Mouse (Mus musculus): Measurements from ENCODE around the gene Ahnak2.
"Not testable (repeated sequence)": the region's sequence is repeated elsewhere in the genome, so short reads cannot be mapped to it uniquely, and the experiment has no call there.

Gene Ahnak2

DNA sequence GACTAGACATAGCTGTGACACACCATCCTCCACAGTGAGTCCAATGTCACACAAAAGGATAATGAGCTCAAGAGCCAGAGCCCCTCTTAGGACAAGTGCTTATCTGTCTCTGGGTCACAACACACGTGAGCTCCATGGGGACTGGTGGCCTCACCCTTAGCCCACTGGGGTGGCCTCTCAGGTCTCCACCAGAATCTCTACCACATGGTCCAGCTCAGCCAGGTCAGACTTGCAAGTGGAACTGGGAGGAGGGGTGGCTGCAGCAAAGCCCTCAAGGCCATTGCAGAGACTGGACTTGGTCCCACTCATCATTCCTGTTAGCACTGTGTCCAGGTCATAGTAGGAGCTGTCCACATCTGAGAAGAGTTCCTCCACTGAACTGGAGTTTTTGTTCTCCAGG, 18.8 kb upstream of the Ahnak2 start:
- in situ Hi-C loops (cut with MboI) = no loop called here

DNA sequence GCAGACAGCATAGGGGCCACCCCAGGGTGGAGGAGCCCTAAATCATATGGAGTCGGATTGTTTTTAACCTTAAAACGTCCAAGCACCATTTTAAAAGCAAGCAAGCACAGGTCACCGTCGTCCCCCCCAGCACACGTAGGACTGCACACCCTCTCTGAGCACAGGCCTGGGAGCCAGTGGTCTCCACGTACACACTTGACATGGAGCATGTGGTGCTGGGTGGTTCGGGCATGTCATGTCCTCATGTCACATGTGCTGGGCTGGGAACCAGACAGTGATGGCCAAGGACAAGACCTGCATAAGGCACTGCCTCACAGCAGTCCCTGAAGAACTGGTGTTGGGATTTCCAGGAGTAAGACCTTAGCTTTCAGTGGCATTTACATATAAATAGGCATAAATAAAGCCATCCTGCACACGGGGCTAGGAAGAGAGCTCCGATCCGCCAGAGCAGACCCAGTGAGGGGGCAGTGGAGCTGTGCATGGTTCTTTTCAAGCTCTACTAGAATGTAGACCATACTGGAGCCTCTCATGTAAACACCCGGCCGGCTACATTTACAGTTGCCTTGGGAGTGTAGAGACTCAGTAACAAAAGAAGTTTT, 18.0 kb upstream of the Ahnak2 start:
- in situ Hi-C loops (cut with MboI) = no loop called here

DNA sequence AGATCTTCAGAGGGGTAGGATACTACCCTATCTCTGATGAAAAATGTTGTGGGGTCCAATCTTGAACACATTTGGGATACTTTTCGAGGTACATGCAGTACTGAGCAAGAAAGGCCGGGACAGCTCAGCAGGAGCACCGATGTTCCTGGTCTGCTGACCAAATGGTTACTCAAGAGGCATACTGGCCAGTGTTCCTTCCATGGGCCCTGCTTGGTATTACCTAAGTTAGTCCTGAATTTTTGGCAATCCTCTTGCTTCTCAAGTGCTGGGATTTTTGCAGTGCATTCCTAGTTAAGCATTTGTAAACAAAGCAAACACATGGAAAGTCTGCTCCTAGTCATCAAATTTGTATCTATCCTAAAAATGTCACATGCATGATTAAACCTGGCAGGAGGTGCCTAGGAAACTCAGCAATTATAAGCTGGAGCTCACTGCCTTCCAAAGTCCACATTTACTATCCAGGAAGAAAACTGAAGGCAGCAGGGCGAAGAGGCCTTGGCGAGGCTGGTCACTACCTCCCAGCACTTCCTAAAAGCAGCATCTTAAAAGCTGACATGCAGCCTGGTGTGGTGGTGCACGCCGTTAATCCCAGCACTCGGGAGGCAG, 16.7 kb upstream of the Ahnak2 start:
- in situ Hi-C loops (cut with MboI) = no loop called here

DNA sequence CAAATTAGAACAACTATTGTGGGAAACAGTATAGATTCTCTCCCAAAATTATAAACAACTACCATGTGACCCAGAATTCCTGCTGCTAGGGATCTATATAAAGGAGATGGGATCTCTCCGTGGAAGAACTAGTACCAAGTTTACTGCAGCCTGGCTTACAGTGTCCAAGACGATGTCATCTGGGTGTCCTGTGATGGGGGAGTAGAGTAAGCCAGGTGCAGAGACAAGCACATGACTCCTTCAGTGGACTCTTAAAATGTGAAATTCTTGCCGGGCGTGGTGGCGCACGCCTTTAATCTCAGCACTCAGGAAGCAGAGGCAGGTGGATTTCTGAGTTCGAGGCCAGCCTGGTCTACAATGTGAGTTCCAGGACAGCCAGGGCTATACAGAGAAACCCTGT, 14.4 kb upstream of the Ahnak2 start:
- in situ Hi-C loops (cut with MboI) = not testable (repeated sequence)

DNA sequence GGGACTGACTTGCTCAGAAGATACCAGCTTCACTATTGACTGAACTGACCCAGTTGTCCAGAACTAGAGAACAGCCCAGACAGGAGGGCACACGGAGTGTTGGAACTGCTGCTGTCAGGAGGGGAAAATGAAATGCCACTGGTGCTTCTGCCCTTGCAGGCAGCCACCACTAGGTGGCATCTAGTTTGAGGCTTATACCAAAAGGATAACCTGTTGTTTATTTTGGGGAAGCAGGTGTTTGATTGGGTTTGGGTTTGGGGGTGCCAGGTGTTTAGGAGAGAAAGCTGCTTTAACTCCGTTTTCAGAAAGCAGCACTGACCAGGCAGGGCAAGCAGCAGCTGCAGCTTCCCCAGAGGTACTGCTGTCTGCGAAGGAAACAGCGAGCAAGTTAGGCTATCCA, 13.8 kb upstream of the Ahnak2 start:
- in situ Hi-C loops (cut with MboI) = no loop called here

DNA sequence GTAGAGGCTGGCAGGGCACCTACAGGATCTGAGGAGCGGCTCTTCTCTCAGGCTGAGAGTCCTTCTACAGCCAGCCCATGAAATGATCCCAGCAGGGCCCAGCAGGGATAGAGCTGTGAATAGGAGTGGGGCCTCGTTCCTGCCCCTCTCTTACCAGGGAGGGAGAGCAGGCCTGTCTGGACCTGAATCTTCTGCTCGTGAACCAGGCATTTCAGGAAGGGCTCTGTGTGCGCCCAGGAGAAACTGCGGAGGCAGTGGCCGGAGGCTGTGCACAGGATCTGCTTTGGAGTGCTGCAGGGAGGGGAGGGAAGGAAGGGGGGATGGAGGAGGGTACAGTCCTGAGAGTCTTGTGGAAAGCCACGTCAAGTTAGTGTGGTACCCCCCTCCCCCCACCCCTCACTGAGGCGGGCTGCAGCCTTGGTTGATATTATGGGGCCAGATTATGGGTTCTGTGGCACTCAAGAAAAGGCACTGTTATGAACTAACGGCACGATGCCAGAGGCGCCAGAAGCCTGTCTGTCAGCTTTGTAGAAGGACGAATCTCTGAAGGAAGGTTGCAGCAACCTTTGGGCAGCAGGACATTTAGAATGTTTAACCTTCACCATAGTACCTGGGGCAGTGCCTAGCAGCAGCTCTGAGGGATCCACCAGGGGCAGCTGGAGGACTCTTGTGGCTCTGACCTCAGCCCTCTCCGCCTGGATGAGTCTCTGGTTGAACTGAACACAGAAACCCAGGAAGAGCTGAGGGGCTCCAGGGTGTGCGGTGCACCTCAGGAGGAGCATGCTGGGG, 12.4 kb upstream of the Ahnak2 start:
- in situ Hi-C loops (cut with MboI) = no loop called here

DNA sequence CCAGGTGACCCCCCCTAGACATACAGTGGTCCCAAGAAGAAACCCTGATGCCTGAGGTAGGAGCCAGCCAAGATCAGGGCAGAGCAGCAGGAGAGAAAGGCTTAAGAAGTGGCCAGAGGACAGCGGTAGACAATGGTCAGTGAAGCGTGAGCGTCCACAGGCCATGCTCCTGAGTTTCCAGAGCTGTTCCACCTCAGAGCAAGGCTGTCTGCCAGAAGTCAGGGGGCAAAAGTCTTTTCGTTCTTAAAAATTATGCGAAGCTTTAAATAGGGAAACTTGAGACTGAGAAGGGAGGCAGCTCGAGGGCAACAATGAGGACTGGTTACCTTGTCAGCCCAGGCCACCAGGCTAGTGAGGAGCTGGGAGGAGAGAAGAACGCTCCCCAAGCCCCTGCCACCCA, 10.9 kb upstream of the Ahnak2 start:
- in situ Hi-C loops (cut with MboI) = no loop called here

DNA sequence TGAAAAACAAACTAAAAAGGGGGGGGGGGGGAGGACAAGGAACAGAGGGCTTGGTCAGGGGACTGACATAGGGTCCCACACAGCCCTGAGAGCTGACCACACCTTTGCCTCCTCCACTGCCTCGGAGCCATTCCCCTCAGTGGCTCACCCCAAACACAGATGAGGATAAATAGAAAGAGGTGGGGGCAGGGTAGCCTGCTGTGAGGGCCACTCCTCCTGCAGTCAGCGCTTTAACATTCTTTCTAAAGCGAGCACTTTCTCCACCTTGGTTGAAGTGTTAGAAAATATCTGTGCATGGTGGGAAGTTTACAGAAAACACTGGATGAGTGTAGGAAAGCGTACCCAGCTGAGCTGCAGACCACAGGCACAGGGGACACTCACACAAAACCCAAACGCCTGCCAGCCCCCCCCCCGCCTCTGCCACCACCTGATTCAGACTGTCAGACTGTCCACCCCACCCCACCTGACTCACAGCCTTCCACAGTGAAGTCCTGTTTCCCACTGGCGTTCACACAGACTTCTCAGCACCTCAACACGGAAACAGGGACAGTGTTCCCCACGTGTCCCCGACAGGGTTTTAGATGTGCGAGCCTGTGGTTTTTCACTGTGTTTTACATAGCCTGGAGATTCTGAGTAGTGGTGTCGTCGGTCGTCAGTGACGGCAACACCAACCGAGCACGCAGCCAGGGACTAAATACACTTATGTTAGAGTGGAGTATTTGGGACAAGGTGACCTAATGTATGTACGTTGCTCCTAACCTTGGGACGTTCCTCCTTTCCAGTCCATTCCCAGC, 7.8 kb upstream of the Ahnak2 start:
- in situ Hi-C loops (cut with MboI) = no loop called here

DNA sequence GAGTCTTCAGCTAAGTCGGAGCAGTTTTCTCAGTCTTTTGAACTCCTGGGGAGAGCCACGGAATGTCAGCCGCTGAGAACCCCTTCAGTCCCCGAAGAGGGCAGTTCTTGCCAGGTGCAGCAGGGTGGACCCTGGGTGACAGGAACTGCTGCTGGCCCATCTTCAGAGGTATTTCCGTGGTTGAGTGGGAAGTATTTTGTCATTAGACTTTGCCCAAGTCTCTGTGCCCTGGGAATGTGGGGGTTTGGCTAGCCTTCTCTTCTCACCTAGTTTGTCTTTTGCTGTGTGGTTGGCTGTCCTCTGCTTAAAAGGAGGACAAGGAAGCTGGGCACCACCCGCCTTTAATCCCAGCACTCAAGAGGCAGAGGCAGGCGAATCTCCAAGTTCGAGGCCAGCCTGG, 7.2 kb upstream of the Ahnak2 start:
- in situ Hi-C loops (cut with MboI) = no loop called here

DNA sequence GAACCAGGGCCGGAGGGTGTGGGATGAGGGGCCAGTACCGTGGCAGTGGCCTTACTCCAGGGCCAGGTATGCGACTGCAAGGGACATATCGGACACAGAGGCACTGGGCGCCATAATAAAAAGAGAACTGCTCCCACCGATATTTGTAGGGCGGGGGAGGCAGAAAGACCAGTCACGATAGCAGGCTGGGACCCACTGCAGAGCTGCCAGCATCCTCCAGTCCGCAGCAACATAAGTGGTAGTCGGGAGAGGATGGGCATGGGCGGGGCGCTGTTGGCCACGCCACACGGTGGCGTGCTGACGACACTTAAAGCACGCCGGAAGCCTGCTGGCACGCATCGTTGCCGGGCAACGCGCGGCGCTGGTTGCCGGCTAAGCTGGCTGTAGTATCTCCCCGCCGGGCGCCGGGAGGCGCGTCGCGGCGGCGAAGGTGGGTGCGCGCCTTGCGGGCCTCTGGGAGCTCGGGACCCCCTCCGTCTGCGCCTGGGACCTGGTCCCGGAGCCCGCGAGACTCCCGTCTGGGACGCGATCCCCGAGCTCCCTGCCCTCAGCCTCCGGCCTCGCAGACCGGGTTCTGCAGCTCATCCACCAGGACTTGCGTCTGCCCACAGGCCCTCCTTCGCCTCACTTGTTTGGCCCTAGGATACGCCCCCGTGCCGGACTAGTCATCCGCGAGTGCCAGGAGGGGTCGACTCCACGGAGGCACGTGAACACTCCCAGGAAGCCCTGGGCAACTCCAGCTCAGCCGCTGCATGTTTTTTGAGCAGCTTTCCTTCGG, 6.3 kb upstream of the Ahnak2 start, which contains the start of gene Clba1:
TSS of gene Clba1 (plus strand) at position 351 of the 778 bp plus-strand sequence.
- in situ Hi-C loops (cut with MboI) = no loop called here

DNA sequence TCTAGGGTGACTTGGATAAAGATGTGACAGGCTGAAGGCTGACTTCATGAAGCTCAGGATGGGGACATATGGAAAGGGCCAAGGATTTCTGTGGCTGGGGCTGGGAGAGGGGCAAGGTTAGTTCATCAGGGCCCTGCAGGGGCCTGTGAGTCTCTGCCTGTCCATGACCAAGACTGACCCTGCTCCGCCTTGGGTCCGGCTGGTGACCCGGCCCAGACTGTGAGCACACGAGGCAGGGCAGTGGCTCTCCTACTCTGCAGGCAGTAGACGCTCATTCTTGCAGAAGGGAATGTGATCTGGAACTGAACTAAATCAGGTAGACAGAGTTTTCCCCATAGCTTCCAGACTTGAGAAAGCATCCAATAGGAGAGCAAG, 5.7 kb upstream of the Ahnak2 start:
- in situ Hi-C loops (cut with MboI) = no loop called here

DNA sequence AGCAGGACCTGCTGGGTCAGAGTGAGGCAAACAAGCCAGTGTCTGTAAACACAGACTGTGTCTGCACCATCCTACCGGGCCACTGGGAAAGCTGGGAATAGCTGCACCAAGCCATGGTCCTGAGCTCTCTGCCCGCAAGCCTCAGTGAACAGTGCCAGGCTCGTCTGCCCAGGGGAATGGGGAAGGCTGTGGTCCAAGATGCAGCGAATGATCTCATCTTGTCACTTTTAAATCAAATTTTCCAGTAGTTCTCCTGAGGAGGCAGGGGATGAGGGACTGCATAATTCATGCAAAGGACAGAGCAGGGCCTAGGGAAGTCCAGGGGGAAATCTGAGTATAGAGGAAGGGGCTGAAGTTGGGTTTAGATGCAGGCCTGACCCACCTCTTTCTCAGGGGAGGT, 5.3 kb upstream of the Ahnak2 start:
- in situ Hi-C loops (cut with MboI) = no loop called here

DNA sequence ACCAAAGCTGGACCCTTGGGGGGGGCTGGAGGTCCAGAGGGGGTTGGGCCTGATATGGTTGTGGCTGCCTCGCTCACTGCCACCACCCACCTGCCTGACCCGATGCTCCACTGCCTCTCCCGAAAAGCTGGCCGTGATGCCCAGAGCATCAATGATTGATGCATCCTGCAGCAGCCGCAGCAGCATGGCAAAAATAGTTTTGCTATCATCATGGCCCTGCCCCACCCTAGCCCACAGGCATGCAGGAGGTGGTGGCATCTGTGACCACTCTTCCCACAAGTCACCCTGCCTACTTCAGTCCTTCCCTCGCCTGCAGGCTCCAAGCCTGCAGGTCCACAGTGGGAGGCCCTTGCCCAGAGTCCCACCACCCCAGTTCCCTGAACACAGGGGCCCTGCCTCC, 3.6 kb upstream of the Ahnak2 start:
- in situ Hi-C loops (cut with MboI) = no loop called here

DNA sequence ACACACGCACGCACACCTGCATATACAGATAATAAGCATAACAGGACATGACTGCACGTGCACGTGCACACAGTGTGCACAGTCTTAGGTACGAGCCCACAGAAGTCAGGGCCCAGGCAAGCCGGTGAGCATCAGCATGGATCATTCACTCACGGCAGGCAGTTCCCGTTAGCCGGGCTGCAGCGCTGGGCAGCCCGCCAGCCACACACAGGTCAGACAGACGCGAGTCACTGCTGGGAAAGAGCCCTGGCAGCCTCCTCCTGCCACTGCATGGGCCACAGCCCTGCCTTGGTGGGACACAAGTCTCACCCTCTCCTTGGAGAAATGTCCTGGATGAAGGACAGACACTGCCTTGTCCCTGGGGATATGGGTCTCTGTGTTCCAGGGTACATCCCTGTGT, 1.6 kb upstream of the Ahnak2 start:
- in situ Hi-C loops (cut with MboI) = no loop called here

DNA sequence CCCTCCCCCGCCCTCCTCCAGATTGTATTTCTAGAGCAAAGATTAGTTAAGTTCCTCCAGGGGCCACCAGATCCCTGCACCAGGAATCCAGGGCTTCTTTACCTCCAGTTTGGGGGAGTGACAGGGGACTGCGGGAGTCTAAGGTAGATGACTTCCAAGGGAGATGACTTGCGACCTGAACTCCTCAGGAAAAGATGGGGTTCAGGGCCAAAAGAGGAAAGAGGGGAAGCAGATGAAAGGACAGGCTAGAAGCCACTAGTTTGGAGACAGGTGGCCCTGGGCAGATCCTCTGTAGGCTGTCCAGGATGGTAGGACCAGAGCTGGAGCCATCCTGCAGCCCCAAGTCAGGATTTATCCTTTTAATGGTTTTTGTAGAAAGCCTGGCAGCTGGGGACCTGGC, 460 bp upstream of the Ahnak2 start:
- in situ Hi-C loops (cut with MboI) = no loop called here

DNA sequence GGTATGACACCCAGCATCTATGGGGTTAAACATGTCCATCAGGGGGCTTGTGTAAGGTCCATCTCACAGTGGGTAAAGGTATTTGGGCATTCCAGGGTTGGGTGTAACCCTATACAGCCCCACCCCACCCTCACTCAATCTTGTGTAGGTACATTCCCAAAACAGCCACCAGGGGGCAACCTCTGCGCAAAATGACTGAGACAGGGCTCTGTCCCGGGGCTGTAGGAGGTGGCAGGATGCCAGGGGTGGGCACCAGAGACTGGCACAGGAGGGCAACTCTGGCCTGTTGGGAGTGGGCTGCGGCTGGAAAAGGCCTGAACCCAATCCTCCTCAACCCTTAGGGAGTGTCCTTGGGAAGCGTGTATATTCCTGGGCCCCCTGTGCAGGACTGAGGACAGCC, 2.0 kb downstream of the Ahnak2 start:
- in situ Hi-C loops (cut with MboI) = no loop called here

DNA sequence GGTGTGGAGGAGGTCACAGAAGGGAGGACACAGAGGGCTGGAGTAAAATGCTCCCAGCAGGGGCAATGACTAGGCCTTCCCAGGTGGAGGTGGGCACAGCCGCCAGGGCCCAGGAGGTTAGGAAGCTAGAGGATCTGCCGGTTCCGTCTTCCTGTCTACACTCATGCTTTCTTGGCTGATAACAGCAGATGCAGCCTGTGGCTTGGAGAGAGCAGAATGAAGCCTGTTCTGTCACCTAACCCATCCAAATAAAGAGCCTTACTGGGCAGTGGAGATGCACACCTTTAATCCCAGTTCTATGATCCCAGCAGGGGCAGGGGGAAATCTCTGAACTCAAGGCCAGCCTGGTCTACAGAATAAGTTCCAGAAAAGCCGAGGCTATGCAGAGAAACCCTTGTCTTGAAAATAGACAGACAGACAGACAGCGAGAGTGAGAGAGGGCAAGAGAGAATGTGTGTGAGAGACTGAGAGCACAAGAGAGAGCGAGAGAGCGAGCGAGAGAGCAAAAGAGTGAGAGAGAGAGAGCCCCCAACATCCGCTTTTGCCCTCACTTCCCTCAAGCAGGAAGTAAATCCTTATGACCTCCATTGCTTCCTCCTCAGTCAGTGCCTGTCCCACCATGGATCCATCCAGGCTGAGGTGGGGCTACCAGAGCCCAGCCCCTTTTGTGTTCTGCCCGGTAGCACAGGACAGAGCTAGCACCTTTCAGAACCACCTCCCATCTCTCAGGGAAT, 3.1 kb downstream of the Ahnak2 start:
- in situ Hi-C loops (cut with MboI) = no loop called here

DNA sequence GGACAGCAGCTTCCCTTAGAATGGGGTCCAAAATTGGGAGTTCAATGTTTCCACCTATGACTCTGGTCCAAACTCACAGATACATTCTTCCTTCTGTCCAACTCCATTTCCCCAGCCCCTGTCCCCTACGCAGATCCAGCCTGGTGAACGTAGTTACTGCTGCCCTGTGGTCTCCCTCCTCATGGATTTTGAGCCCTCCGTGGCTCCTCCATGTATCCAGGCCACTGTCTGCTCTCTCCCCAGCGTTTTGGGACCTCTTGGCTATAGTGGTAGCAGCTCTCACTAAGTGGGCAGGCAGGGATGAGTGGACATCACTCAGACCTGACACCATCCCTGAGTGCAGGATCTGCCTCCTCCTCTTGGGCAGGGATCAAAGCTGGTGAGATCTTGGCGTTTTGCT, 3.7 kb downstream of the Ahnak2 start:
- in situ Hi-C loops (cut with MboI) = no loop called here

DNA sequence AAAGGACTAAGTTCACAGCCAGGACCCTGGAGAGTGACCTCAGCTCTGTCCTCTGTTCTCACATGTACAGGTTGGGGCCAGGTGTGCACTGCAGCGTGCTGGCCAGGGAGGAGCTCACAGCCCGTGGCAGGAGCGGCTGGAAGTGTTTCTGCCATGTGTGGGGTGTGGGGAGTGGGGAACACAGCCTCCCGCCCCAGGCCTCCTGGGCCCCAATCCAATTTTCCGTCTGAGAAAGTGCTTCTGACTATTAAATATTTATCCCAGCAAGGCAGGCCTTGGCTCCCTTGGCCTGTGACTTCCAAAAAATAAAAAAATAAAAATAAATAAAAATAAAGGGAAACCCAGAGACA, 4.2 kb downstream of the Ahnak2 start:
- in situ Hi-C loops (cut with MboI) = no loop called here

DNA sequence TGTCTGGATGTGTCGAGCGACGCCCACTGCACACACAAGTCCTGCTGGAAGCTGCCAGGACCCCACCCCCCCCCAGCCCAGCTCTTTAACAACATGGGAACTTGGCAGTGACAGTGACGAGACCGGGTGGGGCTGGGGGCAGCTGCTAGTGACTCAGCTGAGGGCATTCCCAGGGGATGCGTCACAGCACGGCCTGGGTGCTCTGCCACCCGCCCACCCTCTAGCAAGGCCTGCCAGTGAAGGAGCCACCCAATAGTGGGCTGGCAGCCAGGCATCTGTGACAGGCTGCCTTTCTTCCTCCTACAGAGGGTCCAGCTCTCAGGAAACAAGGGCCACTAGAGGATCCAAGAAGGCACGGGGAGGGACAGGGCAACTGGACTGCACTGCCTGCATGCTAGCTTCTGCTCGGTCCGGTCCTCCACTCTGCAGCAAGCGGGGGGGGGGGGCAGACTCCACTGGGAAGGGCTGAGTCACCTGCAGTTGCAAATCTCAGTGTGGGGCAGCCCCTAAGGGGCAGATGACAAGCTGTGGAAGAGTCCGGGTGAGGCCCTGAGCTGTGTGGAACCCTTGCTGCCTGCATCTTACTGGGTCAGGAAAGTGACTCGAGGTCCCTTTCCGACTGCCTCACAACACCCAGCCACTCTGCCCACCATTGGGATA, 4.7 kb downstream of the Ahnak2 start:
- in situ Hi-C loops (cut with MboI) = no loop called here
